Mouse (Mus musculus): ENCODE measurements around the gene Msh3. TPM values are rescaled to one million over a fixed set of nuclear protein-coding genes. Genes with fewer than 3 reads are reported as not detected.
"Not testable (repeated sequence)": the region's sequence is repeated elsewhere in the genome, so short reads cannot be mapped to it uniquely, and the experiment has no call there.

Msh3 gene
- total RNA-seq, 2 experiments from 2014 or later, result 8.0 to 10.3 TPM

GRCm38 (mm10) chr13:92267076-92267475 lies 87.7 kb downstream of the Msh3 start:
- no peak for DNase-seq (ENCODE audit: low spot score)
- intact Hi-C loops (cut with DNase I), result no loop called here

GRCm38 (mm10) chr13:92263566-92263965 lies 91.2 kb downstream of the Msh3 start:
- intact Hi-C loops (cut with DNase I), result no loop called here
- no peak for DNase-seq (ENCODE audit: low spot score)

- no peak for DNase-seq (ENCODE audit: low spot score)
- intact Hi-C loops (cut with DNase I), result no loop called here
These were observed 93.5 kb downstream of the Msh3 start for GRCm38 (mm10) chr13:92261329-92261728.

GRCm38 (mm10) chr13:92255480-92255879 lies 99.3 kb downstream of the Msh3 start:
- intact Hi-C loops (cut with DNase I), result no loop called here

GRCm38 (mm10) chr13:92253850-92254249 lies 101.0 kb downstream of the Msh3 start:
- intact Hi-C loops (cut with DNase I), result no loop called here
- no peak for DNase-seq (ENCODE audit: low spot score)

More at GRCm38 (mm10) chr13:92255480-92255879, 99.3 kb downstream of the Msh3 start:
- no peak for DNase-seq (ENCODE audit: low spot score)

- intact Hi-C loops (cut with DNase I), result no loop called here
These were observed 102.5 kb downstream of the Msh3 start for GRCm38 (mm10) chr13:92252331-92252730.

GRCm38 (mm10) chr13:92247576-92247975 lies 107.2 kb downstream of the Msh3 start:
- no peak for DNase-seq (ENCODE audit: low spot score)
- intact Hi-C loops (cut with DNase I), result no loop called here

More at GRCm38 (mm10) chr13:92252331-92252730, 102.5 kb downstream of the Msh3 start:
- no peak for DNase-seq (ENCODE audit: low spot score)

- intact Hi-C loops (cut with DNase I), result no loop called here
These were observed 107.8 kb downstream of the Msh3 start for GRCm38 (mm10) chr13:92246966-92247365.

GRCm38 (mm10) chr13:92244731-92245130 lies 110.1 kb downstream of the Msh3 start:
- intact Hi-C loops (cut with DNase I), result no loop called here
- no peak for DNase-seq (ENCODE audit: low spot score)

More at GRCm38 (mm10) chr13:92246966-92247365, 107.8 kb downstream of the Msh3 start:
- DNase-seq (ENCODE audit: low spot score), result no peak

- no peak for DNase-seq (ENCODE audit: low spot score)
These were observed 113.4 kb downstream of the Msh3 start for GRCm38 (mm10) chr13:92241426-92241825.

GRCm38 (mm10) chr13:92237887-92238286 lies 116.9 kb downstream of the Msh3 start:
- intact Hi-C loops (cut with DNase I), result no loop called here
- DNase-seq (ENCODE audit: low spot score), result no peak

More at GRCm38 (mm10) chr13:92241426-92241825, 113.4 kb downstream of the Msh3 start:
- intact Hi-C loops (cut with DNase I), result no loop called here

- intact Hi-C loops (cut with DNase I), result no loop called here
These were observed 117.8 kb downstream of the Msh3 start for GRCm38 (mm10) chr13:92237016-92237415.

GRCm38 (mm10) chr13:92232076-92232938 lies 122.5 kb downstream of the Msh3 start:
- DNase-seq (ENCODE audit: low spot score), result no peak
- intact Hi-C loops (cut with DNase I), result no loop called here

More at GRCm38 (mm10) chr13:92237016-92237415, 117.8 kb downstream of the Msh3 start:
- no peak for DNase-seq (ENCODE audit: low spot score)

- intact Hi-C loops (cut with DNase I), result no loop called here
- no peak for DNase-seq (ENCODE audit: low spot score)
These were observed 126.8 kb downstream of the Msh3 start for GRCm38 (mm10) chr13:92228037-92228436.

GRCm38 (mm10) chr13:92223567-92223966 lies 131.2 kb downstream of the Msh3 start:
- DNase-seq (ENCODE audit: low spot score), result no peak
- intact Hi-C loops (cut with DNase I), result no loop called here

GRCm38 (mm10) chr13:92222763-92223162 lies 132.0 kb downstream of the Msh3 start:
- intact Hi-C loops (cut with DNase I), result no loop called here

GRCm38 (mm10) chr13:92219774-92220173 lies 135.0 kb downstream of the Msh3 start:
- DNase-seq (ENCODE audit: low spot score), result no peak
- intact Hi-C loops (cut with DNase I), result no loop called here

More at GRCm38 (mm10) chr13:92222763-92223162, 132.0 kb downstream of the Msh3 start:
- no peak for DNase-seq (ENCODE audit: low spot score)

GRCm38 (mm10) chr13:92217216-92217615 lies 137.6 kb downstream of the Msh3 start:
- DNase-seq (ENCODE audit: low spot score), result no peak
- intact Hi-C loops (cut with DNase I), result no loop called here

GRCm38 (mm10) chr13:92196860-92197259 lies 157.9 kb downstream of the Msh3 start:
- no peak for DNase-seq (ENCODE audit: low spot score)
- intact Hi-C loops (cut with DNase I), result no loop called here

- intact Hi-C loops (cut with DNase I); DNase-seq (ENCODE audit: low spot score): not testable (repeated sequence)
These were observed 161.0 kb downstream of the Msh3 start for GRCm38 (mm10) chr13:92193806-92194205.

GRCm38 (mm10) chr13:92172686-92173085 lies 182.1 kb downstream of the Msh3 start:
- intact Hi-C loops (cut with DNase I); DNase-seq (ENCODE audit: low spot score): not testable (repeated sequence)
